Mouse (Mus musculus): Measurements from ENCODE around the gene Plekhb1.

Plekhb1 gene

DNA sequence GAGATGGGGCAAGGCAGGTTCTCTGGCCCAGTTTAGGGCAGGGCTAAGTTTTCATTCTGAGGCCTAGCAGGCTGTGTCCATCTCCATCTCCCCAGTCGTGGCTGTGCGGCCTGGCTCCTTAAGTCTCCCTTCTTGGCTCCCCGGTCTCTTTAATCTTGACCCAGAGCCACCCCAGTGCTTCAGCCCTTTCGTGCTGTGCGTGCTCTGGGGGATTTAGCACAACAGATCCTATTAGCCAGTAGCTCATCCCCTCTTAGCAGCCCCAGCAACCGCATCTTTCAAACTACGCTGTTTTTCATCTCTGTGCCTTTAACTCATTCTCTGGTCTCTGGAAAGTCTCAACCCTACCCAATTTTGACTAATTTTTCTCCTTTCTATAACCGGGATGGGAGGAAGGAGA, at the start of gene Plekhb1:
Gene Plekhb1, minus strand, starts transcription at position 184 of the 400 bp plus-strand sequence.
- DNase-seq, result no peak

- no peak for DNase-seq
These were observed 44.8 kb upstream of the Plekhb1 start for GRCm38 (mm10) chr7:100706883-100707480.

DNA sequence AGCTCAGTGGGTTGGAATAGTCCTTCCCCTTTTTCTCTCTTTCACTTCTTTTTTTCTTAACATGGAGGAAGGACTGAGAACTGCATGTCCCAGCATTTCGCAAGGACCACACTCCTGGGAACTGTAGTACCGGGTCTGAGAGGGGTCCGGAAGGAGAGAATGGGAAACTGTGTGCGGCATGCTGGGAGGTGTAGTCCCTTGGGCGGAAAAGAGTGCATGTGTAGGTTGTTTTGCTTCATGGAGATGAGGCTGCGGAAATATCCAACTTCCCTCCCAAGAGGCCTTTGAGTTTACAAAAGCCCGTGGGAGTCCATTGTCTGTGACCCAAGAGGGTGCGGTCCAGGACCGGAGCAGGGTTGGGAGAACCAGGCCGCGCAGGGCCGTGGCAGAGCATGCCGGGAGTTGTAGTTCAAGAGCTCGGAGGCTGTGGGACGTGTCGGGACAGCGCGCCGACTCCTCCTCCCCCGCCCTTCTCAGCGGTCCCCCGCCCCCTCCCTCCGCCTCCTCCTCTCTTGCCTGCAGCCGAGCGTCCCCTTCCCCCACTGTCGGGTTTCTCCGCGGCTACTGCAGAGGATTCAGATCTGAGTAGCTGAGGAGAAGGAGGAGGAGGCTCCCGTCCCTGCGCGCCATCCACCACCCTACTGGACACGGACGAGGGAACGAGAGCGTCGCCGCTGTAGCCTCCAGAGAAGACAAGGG, 44.1 kb upstream of the Plekhb1 start, which contains the start of gene Fam168a:
Gene Fam168a, plus strand, starts transcription at position 493 of the 699 bp plus-strand sequence.
- peak; percentile 97 for DNase-seq

DNA sequence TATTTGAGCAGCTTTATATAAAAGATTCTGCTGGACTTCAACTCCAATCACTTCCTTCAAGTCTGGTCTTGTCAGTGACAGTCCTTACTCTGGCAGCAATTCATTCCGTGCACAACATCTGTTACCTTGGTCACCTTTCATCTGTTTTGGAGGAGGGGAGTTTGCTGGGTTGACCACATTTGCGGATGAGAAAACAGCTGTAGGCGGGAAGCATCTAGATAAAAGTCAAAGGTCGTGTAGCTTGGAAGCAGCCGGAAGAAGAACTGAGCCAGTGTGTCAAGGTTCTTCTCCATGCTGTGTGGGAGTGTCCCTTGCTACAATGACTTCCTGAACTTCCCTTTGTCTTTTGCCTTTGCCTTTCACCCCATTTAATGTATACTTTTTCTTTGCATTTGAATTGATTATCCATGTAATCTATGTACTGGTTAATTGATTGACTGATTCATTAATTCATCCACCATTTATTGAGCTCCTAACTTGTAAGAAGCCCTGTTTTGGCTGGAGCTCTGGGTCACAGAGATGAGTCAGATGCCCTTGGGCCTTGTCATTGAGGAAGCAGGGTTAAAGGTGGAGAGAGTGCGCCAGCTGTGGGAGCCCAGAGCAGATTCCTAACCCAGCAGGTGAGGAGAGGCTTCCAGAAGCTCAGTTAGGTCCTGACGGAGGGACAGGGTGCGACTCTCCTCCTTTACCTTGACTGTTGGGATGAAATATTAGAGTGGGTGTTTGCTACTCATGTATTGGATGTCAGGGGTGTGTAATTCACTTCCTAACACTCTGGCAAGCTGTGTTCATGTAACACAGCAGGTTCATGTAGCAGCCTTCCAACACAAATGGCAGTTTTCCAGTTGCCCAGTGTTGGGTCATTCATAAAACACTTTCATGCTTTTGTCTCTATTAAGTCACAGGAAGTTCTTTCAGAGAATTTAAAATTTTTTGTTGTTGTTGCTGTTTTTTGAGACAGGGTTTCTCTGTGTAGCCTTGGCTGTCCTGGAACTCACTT, 37.9 kb upstream of the Plekhb1 start:
- DNase-seq, result no peak

DNA sequence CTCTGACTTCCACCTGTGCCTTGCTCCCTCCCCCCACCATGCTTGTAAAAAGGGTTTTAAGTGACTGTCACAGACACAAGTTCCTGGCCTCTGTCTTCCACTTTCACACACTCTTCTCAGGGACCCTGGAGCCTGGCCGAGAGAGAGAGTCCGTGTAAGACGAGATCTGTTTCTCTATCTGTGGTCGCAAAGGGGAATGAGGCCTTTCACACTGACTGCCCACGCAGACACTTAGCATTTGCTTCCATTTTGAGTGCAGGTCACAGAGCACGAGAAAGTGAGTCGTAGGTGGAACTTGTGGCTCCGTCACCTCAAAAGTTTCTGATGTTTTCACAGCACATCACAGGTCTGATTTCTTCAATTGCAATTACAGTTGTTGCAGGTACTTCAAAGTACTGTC, 31.0 kb upstream of the Plekhb1 start:
- no peak for DNase-seq

DNA sequence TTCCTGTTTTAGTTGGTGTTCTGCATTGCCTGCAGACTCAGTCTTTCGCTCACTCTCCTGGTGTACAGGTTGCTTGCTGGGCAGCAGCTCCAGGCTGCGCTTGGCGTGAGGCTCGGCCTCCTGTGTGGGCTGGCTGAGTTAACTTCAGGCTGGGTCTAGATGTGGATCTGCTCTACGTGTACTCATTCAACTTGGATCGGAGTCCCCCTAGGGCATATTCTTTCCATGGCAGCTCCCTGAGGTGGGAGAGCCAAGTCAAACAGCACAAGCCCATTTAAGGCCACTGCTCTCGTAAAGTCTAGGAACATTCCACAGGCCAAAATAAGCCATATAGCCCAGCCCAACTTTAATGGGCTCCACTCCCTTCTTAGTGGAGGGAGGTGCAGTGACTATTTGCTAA, 26.3 kb upstream of the Plekhb1 start:
- no peak for DNase-seq

- DNase-seq, result peak; percentile 88
These were observed 23.1 kb upstream of the Plekhb1 start for GRCm38 (mm10) chr7:100685061-100686030.

- peak; percentile 74 for DNase-seq
These were observed 22.3 kb upstream of the Plekhb1 start for GRCm38 (mm10) chr7:100684538-100684937.

DNA sequence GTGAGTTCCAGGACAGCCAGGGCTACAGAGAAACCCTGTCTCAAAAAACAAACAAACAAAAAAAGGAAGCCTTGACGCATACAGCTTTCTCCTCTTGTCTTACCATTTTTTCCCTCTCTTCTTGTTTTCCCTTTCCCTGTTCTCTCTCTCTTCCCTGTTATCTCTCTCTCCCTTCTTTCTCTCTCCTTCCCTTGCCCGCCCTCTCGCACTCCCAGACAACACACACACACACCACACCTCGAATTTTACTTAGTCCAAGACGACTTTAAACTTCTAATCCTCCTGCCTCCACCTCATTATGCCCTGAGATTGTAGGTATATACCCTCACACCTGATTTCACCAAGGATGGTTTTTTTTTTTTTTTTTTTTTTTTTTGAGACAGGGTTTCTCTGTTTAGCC, 21.9 kb upstream of the Plekhb1 start:
- DNase-seq, result no peak

DNA sequence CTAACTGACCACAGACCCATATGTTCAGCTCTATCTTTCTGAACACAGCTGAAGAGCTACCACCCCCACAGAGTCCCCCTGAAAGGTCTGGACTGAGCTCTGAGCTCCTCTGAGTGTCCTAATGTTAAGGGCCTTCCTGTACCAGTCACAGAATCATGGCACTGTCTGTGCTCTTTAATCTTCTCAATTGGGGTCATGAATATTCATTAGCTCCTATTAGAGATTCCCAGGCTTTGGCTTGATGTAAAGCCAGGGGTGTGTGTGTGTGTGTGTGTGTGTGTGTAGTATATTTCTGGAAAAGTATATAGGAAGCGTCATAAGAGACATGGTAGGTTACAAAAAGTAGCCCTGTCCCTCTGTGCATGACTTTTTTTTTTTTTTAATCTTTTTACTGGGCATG, 21.0 kb upstream of the Plekhb1 start:
- DNase-seq, result no peak

DNA sequence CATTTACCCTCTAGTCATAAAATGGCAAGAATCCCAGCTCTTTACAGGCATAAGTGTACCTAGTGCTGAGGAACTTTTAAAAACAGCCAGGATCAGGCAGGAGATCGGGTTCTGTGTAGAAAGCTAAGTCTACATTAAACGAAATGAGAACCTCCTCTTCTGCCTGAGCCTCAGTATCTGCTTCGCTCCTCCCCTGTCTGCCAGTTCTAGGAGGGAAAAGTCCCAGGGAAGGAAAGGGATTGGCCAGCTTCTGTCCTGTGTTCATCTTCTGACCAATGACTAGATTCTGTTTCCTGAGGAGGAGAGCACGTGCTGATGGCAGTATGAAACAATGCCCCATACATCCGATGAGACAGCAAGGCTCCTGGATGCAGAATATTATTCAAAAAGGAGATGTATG, 18.9 kb upstream of the Plekhb1 start:
- DNase-seq, result no peak

DNA sequence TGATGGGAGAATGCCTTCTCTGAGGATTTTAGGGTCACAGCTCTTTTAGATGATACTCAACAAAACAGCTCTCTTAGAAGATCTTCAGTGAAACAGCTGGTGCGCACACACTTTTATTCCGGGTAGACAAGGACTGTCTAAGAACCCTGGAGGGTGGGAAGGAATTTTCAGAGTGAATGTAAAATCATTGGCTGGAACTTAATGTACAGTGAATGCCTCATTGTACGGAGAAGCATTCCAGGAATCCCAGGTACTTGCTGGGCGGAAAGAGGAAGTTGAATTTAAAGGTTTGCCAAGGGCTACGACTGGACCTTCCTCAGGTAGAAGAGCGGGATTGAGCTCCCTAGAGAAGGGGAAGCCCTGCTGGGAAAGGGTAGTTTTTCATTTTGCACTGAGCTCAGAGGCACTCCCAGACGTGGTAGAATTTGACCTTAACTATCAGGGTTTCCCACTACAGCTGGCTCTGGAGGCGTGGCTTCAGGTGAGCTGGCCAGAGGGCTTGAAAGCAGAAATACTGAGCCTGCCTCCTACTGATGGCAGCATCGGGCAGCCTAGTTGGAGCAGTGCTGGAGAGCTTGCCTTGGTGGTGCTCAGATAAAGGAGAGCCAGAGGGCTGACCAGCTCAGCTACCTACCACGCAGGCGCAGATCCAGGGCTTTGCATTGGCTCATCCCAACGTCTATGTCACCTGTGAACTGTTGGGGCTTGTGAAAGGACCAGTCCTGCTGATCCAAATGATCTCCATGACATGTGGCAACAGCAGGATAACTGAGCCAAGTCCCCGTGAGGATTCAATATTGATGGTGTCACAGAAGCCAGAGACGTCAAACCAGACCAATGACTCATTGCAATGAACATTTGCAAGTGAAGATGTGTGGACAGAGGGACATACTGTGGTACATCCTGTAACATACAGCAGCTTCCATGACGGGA, 17.0 kb upstream of the Plekhb1 start:
- no peak for DNase-seq

GRCm38 (mm10) chr7:100678052-100678451, 15.8 kb upstream of the Plekhb1 start:
- no peak for DNase-seq

DNA sequence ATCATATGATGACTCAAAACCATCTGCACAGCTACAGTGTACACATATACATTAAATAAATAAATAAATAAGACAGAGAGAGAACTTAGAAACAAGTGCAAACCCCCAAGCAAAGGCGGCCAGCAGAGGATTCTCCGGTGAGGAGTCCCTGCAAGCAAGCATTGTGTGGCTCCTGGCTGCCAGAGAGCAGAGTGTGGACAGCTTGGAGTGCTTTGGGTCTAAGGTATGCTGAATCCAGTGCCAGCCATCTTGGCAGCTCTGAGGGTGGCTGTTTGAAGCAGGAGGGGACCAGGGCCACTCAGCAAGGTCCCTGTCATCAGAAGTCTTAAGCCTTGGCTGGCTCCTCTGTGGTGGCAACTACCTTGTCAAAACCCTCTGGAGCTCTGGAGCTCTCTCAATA, 12.7 kb upstream of the Plekhb1 start:
- no peak for DNase-seq

DNA sequence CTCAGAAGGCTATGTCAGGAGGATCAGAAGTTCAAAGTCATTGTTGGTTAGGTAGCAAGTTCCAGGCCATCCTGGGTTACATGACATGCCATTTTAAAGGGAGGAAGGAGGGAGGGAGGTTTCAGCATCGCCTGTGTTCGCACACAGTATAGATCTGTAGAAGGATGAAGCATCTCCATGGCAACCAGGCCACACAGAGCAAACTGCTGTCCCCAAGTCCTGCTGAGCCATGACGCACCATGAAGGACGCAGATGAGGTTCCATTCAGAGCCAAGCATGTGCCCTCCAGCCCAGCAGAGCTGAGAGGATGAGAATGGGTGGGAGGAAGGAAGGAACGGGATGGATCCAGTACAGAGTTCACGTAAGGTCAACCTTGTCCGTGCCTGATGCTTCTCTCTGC, 11.2 kb upstream of the Plekhb1 start:
- no peak for DNase-seq

DNA sequence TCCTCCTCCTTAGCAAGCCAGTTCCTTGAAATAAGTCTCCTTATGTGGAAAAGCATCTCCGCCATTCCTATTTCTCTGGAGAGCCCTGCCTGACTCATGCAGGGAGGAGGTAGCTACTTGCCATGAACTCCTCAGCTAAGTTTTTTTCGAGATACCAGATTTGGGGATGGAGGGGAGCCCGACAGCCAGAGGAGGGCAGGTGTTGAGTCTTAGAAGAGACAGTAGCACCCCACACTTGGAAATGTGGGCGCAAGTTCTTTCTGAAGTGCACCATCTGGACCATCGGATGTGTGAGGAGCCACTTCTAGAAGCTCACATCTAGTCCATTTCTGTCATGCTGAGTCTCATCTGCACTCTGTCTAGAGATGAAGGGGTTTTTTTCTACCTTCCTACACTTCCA, 8.4 kb upstream of the Plekhb1 start:
- no peak for DNase-seq

- no peak for DNase-seq
These were observed 1.6 kb upstream of the Plekhb1 start for GRCm38 (mm10) chr7:100663729-100664304.

- DNase-seq, result peak; percentile 96
These were observed 976 bp upstream of the Plekhb1 start for GRCm38 (mm10) chr7:100663190-100663589.

- DNase-seq, result no peak
These were observed 950 bp downstream of the Plekhb1 start for GRCm38 (mm10) chr7:100661264-100661663.

DNA sequence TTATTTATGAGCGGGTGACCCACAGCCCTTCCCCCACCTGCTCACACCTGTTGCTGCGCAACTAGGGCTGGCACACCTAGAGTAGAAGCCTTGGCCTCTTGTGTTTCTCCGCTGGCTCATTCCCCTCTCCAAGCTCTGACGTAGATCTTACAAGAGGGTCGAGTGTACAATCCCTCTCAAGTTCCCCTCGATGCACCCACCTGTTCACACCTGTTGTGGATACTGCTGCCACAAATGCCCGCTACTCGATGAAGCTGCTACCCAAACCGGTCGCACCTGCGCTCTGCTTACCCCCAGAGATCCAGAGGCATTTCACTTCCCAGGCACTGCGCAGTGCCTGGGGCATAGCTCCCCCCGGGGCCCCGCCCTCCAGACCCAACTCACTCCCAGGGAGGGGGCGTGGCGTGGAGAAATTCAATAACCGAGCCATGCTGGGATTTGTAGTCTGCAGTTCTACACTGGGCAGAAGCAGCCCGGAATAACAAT, 4.1 kb downstream of the Plekhb1 start:
- peak; percentile 68 for DNase-seq

- no peak for DNase-seq
These were observed 5.5 kb downstream of the Plekhb1 start for GRCm38 (mm10) chr7:100656739-100657138.

All from embryo, embryonic 11 days (tissue).